Mouse (Mus musculus): Measurements from ENCODE around the gene Tjp1. TPM values are rescaled to one million over a fixed set of nuclear protein-coding genes. Genes with fewer than 3 reads are reported as not detected.

Gene Tjp1
- polyA plus RNA-seq, 1 experiment: 19.3 TPM

DNA sequence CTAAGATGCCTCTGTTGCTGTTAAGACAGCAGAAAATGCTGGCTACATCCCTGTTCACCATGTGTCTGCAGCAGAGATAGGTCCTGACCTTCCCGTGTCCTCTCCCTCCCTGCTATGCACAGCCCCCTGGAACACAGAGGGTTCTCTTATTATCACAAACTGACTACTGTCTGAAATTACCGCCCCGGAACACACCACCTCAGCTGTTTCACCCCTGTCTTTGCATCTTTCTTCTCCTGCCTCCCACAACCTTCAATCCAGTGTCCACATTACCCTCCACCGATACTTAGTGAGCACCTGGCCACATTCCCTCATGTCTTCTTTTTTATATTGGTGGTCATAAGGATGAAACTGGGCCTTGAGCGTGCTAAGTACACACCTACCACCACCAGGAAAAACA, 132.4 kb downstream of the Tjp1 start:
- TF ChIP-seq MAX (IDR thresholded peaks at IDR 0.05) (no peak), MYOD1 (IDR thresholded peaks at IDR 0.05; ENCODE audit: control insufficient read depth, insufficient read length, low read depth) (no peak), USF1 (IDR thresholded peaks at IDR 0.05; ENCODE audit: low read depth) (no peak), CEBPB (IDR thresholded peaks at IDR 0.05; ENCODE audit: low read depth) (no peak), CTCF (IDR thresholded peaks at IDR 0.05; ENCODE audit: control insufficient read depth, insufficient read depth, insufficient read length) (no peak)
- H3K79me3 ChIP-seq (ENCODE audit: low read depth): no peaks in the 10 kb centered on the region
- H3ac ChIP-seq (ENCODE audit: control insufficient read depth, insufficient read length, low read depth): no peak overlapping the region

DNA sequence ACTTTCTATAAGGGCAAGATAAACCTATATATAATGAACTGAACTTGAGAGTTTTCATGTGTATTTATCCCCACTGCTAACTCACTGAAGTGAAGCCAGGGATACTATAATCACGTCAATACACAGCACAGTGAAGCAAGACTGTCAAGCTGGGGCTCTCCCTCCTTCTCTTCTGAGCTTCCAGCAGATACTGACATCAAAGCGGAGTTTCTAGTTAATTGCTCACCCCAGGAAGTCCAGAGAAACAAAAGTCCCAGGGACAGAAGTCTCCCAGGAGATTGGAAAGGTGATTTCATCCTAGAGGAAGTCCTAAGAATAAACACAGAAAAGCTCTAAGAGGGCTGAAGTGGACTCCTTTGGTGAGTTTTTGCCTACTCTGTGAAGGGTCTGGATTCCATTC, 132.9 kb downstream of the Tjp1 start:
- no peak for TF ChIP-seq MYOG (IDR thresholded peaks at IDR 0.05; ENCODE audit: control insufficient read depth, extremely low read depth, insufficient read length)
- no peak for TF ChIP-seq USF1 (IDR thresholded peaks at IDR 0.05; ENCODE audit: low read depth)
- TF ChIP-seq MYOD1 (IDR thresholded peaks at IDR 0.05; ENCODE audit: control insufficient read depth, insufficient read length, low read depth): no peak
- TF ChIP-seq CTCF (IDR thresholded peaks at IDR 0.05; ENCODE audit: control insufficient read depth, insufficient read depth, insufficient read length): no peak
- TF ChIP-seq CEBPB (IDR thresholded peaks at IDR 0.05; ENCODE audit: low read depth): no peak
- no peak for TF ChIP-seq MAX (IDR thresholded peaks at IDR 0.05)
- no peak for TF ChIP-seq FOSL1 (IDR thresholded peaks at IDR 0.05; ENCODE audit: insufficient read depth, low read length, poor library complexity, severe bottlenecking)
- Histone ChIP-seq H3K36me3 (ENCODE audit: control insufficient read depth, insufficient read depth) (no peaks in the 10 kb centered on the region), H3K79me2 (ENCODE audit: control insufficient read depth, insufficient read depth) (no peaks in the 10 kb centered on the region), H3ac (ENCODE audit: control insufficient read depth, insufficient read length, low read depth) (no peak overlapping the region), H3K4me3 (ENCODE audit: insufficient read depth, poor library complexity, severe bottlenecking) (no peak overlapping the region), H3K79me3 (ENCODE audit: low read depth) (no peaks in the 10 kb centered on the region), H3K27me3 (ENCODE audit: control insufficient read depth, insufficient read depth, insufficient read length) (no peaks in the 10 kb centered on the region)

More for the DNA sequence above, 132.4 kb downstream of the Tjp1 start:
- Histone ChIP-seq H3K79me2 (ENCODE audit: control insufficient read depth, insufficient read depth) (no peaks in the 10 kb centered on the region), H3K4me3 (ENCODE audit: insufficient read depth, poor library complexity, severe bottlenecking) (no peak overlapping the region), H3K27me3 (ENCODE audit: control insufficient read depth, insufficient read depth, insufficient read length) (no peaks in the 10 kb centered on the region), H3K36me3 (ENCODE audit: control insufficient read depth, insufficient read depth) (no peaks in the 10 kb centered on the region)

DNA sequence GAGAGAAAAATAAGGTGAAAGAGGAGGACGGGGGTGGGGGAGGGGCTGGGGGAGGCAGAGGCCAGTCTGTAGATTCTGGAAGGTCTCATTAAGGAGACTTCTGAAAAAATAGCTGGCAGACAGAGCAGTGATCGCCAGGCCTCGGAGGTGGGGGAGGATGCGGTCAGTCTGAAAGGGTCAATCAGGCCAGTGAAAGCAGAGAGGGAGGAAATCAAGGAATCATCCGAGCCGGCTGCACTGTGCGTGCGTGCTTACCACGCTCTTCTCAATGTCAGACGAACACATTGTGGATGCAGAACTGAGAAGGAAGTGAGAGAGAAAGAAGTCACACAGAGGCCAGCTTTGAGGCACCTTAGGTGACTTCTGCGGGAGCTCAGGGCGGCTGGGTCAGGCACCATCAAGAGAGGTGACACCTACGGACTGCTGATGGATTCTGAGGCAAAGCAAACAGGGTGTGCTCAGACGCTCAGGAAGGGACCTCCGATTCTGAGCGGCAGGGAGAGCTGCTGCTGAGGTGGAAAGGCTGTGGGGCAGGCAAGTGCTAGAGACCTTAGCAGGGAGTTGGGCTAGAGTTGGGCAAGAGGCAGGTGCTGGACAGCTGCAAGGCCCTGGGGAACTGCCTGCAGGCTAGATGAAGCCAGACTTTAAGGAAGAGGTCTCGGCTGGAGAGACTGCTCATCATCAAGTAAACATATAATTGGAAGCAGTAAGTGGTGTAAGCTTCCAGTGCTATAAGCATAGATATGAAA, 133.7 kb downstream of the Tjp1 start:
- Histone ChIP-seq H3K4me3 (ENCODE audit: insufficient read depth, poor library complexity, severe bottlenecking) (no peak overlapping the region), H3K36me3 (ENCODE audit: control insufficient read depth, insufficient read depth) (no peaks in the 10 kb centered on the region), H3K79me3 (ENCODE audit: low read depth) (no peaks in the 10 kb centered on the region), H3ac (ENCODE audit: control insufficient read depth, insufficient read length, low read depth) (no peak overlapping the region), H3K27me3 (ENCODE audit: control insufficient read depth, insufficient read depth, insufficient read length) (no peaks in the 10 kb centered on the region), H3K79me2 (ENCODE audit: control insufficient read depth, insufficient read depth) (no peaks in the 10 kb centered on the region)
- TF ChIP-seq CTCF (IDR thresholded peaks at IDR 0.05; ENCODE audit: control insufficient read depth, insufficient read depth, insufficient read length) (no peak), CEBPB (IDR thresholded peaks at IDR 0.05; ENCODE audit: low read depth) (no peak), MYOG (IDR thresholded peaks at IDR 0.05; ENCODE audit: control insufficient read depth, extremely low read depth, insufficient read length) (no peak), MYOD1 (IDR thresholded peaks at IDR 0.05; ENCODE audit: control insufficient read depth, insufficient read length, low read depth) (no peak), FOSL1 (IDR thresholded peaks at IDR 0.05; ENCODE audit: insufficient read depth, low read length, poor library complexity, severe bottlenecking) (no peak), MAX (IDR thresholded peaks at IDR 0.05) (no peak), USF1 (IDR thresholded peaks at IDR 0.05; ENCODE audit: low read depth) (no peak)

DNA sequence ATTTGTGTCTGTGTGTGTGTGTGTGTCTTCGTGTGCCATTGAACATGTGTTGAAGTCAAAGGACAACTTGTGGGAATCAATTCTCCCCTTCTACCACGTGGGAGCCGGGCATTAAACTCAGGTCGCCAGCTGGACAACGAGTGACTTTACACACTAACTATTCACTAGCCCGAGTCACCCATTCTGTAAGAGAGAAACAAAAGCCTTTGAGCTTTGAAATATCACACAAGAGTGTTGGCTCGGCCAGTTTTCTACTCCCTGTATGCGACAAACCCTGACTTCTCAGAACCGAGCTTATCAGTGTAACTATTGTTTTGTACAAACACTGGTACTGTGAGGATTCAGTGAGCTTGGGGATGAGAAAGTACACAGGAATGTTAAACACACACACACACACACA, 134.6 kb downstream of the Tjp1 start:
- no peaks in the 10 kb centered on the region for H3K36me3 ChIP-seq (ENCODE audit: control insufficient read depth, insufficient read depth)
- H3K79me3 ChIP-seq (ENCODE audit: low read depth): no peaks in the 10 kb centered on the region
- H3K79me2 ChIP-seq (ENCODE audit: control insufficient read depth, insufficient read depth): no peaks in the 10 kb centered on the region
- TF ChIP-seq CEBPB (IDR thresholded peaks at IDR 0.05; ENCODE audit: low read depth): no peak
- TF ChIP-seq FOSL1 (IDR thresholded peaks at IDR 0.05; ENCODE audit: insufficient read depth, low read length, poor library complexity, severe bottlenecking): no peak
- no peak for TF ChIP-seq MYOG (IDR thresholded peaks at IDR 0.05; ENCODE audit: control insufficient read depth, extremely low read depth, insufficient read length)
- no peak for TF ChIP-seq MAX (IDR thresholded peaks at IDR 0.05)
- TF ChIP-seq MYOD1 (IDR thresholded peaks at IDR 0.05; ENCODE audit: control insufficient read depth, insufficient read length, low read depth): no peak
- no peak for TF ChIP-seq USF1 (IDR thresholded peaks at IDR 0.05; ENCODE audit: low read depth)
- TF ChIP-seq CTCF (IDR thresholded peaks at IDR 0.05; ENCODE audit: control insufficient read depth, insufficient read depth, insufficient read length): no peak
- no peaks in the 10 kb centered on the region for H3K27me3 ChIP-seq (ENCODE audit: control insufficient read depth, insufficient read depth, insufficient read length)
- H3K4me3 ChIP-seq (ENCODE audit: insufficient read depth, poor library complexity, severe bottlenecking): no peak overlapping the region
- H3ac ChIP-seq (ENCODE audit: control insufficient read depth, insufficient read length, low read depth): no peak overlapping the region

DNA sequence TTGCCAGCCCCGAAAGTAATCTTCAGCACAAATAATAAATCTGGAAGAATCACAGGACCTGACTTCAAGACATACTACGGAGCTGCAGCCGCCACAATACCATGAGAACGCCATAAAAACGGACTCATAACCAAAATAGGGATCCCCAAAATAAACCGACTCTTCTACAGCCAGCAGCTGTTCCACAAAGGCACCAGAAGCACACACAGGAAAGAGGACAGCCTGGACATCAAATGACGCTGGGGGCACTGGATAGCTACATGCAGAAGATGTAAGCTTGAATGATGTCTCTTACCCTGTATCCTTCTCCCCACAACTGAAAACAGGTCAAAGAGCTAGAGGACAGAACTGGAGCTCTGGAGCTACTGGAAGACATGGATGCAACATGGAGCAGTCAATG, 138.0 kb downstream of the Tjp1 start:
- no peak overlapping the region for H3K4me3 ChIP-seq (ENCODE audit: insufficient read depth, poor library complexity, severe bottlenecking)
- H3K79me2 ChIP-seq (ENCODE audit: control insufficient read depth, insufficient read depth): no peaks in the 10 kb centered on the region
- H3K79me3 ChIP-seq (ENCODE audit: low read depth): no peaks in the 10 kb centered on the region
- H3K36me3 ChIP-seq (ENCODE audit: control insufficient read depth, insufficient read depth): no peaks in the 10 kb centered on the region
- no peaks in the 10 kb centered on the region for H3K27me3 ChIP-seq (ENCODE audit: control insufficient read depth, insufficient read depth, insufficient read length)
- no peak for TF ChIP-seq CEBPB (IDR thresholded peaks at IDR 0.05; ENCODE audit: low read depth)
- no peak for TF ChIP-seq CTCF (IDR thresholded peaks at IDR 0.05; ENCODE audit: control insufficient read depth, insufficient read depth, insufficient read length)
- TF ChIP-seq FOSL1 (IDR thresholded peaks at IDR 0.05; ENCODE audit: insufficient read depth, low read length, poor library complexity, severe bottlenecking): no peak
- TF ChIP-seq MAX (IDR thresholded peaks at IDR 0.05): no peak
- TF ChIP-seq MYOD1 (IDR thresholded peaks at IDR 0.05; ENCODE audit: control insufficient read depth, insufficient read length, low read depth): no peak
- no peak for TF ChIP-seq MYOG (IDR thresholded peaks at IDR 0.05; ENCODE audit: control insufficient read depth, extremely low read depth, insufficient read length)
- TF ChIP-seq USF1 (IDR thresholded peaks at IDR 0.05; ENCODE audit: low read depth): no peak
- H3ac ChIP-seq (ENCODE audit: control insufficient read depth, insufficient read length, low read depth): no peak overlapping the region
